Mouse (Mus musculus) frontal cortex, adult (tissue): ENCODE results near the gene Dnajb8.

Source experiments
- ATAC-seq: cut with Nextera tagmentation; 2 replicates; pipeline ENCODE4 v1.9.2; 2017; ENCODE audit warnings: mild to moderate bottlenecking, moderate library complexity, mixed read lengths; ENCODE audit not compliant: low TSS enrichment

Gene Dnajb8

GRCm38 (mm10) chr6:88229221-88229620 is 7.2 kb downstream of the Dnajb8 start:
- ATAC-seq, result no peak

- no peak for ATAC-seq
Measured at GRCm38 (mm10) chr6:88231821-88232220, 9.8 kb downstream of the Dnajb8 start.

DNA sequence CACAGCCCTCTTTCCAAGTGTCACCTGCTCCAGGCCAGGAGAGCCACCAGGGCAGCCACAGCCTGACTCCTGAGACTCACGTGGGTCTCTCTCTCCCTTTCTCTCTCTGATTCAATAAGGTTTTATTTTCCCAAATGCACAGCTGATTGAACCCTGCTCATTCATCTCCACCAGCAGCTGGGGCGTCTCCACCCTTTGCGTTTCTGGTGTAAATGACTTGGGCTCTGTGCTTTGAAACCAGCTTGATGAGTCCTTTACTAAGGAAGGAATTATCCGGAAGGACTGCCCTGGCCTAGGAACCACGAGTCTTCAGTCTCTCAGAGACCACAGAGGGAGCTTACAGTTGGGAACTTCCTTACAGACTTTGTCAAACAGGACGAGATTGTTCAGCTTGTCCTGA is 10.2 kb downstream of the Dnajb8 start:
- ATAC-seq, result no peak

GRCm38 (mm10) chr6:88233996-88234395 is 11.9 kb downstream of the Dnajb8 start:
- ATAC-seq, result no peak

DNA sequence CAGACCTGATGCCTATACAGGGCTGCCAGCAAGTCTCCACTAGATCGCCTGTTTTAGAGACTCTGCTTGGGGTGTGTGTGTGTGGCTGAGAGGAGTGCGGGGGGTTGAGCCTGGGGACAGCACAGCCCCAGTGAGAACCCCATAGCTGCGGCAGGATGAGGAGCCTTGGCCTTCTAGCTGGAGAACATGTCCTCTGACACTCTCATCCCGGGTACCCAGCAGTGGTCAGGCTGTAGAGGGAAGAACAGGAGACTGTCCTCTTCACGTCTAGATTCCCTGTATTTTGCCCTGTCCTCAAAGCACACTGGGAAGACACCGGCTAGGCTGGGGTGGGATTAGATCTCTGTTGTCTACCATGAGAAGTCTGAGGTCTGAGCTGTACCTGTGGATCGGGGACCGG is 13.4 kb downstream of the Dnajb8 start:
- no peak for ATAC-seq

GRCm38 (mm10) chr6:88235983-88236382 is 13.9 kb downstream of the Dnajb8 start:
- no peak for ATAC-seq

GRCm38 (mm10) chr6:88236513-88236912 is 14.4 kb downstream of the Dnajb8 start:
- no peak for ATAC-seq

DNA sequence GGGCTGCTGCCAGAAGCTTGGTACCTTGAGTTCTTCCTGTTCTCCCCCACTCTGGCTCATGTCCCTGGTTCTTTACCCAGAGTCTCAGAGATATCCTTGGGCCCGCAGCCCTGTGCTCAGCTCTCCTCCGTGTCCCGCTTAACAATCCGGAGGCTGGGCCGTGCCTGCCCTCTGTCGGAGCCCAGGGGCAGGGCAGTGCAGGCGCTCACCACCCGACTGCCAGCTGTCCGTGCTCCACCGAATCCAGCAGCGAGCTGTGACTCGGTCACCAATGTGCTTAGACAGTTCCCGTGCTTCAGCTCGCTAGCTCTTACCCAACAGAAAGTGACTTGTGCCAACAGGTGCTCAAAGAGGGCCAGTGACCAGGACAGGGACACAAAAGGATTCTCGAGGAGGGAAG is 20.5 kb downstream of the Dnajb8 start:
- ATAC-seq, result peak; percentile 76

DNA sequence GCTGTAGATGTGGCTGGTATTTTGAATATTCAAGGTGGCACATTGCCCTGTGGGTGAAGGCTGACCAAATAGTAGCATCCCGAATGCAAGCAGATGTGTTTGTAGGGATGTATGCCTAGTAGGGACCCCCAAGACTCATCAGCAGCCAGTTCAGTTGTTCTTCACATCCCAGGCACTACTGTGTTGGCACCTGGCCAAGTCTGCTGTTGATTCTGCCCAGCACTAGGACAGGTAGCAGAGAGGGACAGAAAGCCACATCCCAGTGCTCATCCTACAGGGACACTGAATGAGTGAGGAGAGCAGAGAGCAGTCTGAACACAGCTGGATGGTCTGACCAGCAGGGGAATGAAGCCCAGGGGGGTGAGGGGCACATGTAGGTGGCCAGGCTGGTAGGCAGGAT is 27.2 kb downstream of the Dnajb8 start:
- ATAC-seq, result no peak

- ATAC-seq, result no peak
Measured at GRCm38 (mm10) chr6:88251396-88251795, 29.3 kb downstream of the Dnajb8 start.

- no peak for ATAC-seq
Measured at GRCm38 (mm10) chr6:88251798-88252478, 29.9 kb downstream of the Dnajb8 start.

DNA sequence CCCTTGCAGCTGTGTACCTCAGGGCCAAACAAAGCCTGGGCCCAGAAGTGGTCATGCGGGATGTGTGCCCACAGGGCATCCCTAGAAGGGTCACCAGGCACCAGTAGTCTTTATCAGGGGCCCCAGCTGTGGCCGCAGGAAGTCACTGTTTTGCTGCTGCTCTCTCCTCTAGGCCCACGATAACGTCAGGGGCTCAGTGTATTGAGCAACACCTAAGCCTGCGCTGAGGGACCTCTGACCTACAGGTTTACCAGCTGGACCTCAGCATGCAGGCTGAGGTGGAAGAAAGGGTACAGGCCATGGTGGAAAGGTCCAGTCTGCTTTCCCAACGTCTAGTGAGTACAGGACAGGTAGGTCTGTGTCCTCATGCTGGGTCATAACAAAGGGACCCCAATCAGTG is 32.0 kb downstream of the Dnajb8 start:
- ATAC-seq, result no peak

DNA sequence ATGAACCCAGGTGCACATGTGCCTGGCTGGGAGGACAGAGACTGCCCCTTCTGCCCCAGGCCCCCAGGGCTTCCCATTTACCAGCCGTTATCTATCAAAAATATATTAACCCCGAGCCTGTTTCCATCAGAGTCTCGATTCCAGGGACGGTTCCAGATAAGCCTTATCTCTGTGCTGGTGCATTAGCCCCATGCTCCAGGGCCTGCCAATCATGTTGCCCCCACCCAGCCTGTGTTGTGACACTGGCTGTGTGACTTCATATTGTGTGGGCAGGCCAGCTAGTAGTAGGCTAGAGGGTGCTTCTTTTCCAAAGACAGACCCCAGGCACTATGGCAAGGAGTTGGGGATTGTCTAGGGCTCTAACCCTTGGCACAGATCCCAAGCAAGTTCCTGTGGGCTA is 33.4 kb downstream of the Dnajb8 start:
- ATAC-seq, result no peak

- ATAC-seq, result no peak
Measured at GRCm38 (mm10) chr6:88259621-88260020, 37.6 kb downstream of the Dnajb8 start.

DNA sequence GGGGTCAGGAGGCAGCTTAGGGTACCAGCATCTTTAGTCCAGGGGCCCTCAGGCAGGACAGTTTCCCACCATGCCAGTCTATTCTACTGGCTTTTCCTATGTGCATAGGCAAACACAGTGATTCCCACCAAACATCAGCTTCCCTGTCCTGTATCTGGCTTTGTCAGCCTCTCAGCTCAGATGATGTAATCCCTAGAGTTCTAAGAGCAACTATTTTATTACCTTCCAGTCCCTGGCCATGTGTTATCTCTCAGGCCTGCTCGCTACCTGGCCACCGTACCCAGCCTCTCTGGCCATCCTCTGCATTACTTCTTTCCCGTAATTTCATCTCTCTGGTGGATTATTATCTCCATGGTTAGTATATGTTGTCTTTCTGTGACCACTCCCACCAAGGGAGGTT is 38.6 kb downstream of the Dnajb8 start:
- no peak for ATAC-seq

DNA sequence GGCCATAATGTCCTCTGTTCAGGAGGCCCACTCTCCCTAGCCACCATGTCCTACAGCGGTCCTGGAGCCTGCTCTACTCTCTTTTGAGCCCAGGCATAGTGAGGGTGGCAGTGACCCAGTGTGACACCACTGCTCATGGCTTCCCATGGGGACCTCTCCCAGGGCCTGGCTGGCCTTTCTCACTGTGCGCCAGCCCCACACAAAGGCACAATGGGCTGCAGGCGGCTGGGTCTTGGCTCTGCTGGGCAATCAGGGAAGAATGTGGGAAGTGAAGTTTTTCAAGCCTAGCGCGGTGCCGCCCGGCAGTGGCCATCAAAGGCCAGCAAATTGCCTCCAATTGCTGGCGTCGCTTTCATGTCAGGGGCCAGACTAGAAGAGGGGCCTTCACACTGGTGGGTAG is 40.1 kb downstream of the Dnajb8 start:
- peak; percentile 64; the same call in 1 of the 2 replicates for ATAC-seq

DNA sequence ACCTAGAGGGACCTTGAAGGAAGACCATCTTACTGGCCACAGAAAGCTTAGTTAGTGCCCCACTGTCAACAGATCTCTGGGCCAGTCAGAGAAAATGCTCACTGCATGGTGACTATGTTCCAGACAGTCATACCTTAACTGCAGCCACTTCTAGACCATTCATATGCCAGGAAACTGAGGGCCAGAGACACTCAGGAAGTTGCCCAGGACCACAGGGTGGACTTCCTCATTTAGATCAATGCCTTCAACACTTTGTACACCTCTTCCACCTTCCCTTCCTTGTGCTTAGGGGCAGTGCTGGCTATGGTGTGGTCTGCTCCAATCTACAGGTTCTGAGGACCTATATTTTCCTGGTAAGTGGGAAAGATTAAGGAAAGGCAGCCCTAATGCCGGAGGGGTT is 43.3 kb downstream of the Dnajb8 start:
- no peak for ATAC-seq

DNA sequence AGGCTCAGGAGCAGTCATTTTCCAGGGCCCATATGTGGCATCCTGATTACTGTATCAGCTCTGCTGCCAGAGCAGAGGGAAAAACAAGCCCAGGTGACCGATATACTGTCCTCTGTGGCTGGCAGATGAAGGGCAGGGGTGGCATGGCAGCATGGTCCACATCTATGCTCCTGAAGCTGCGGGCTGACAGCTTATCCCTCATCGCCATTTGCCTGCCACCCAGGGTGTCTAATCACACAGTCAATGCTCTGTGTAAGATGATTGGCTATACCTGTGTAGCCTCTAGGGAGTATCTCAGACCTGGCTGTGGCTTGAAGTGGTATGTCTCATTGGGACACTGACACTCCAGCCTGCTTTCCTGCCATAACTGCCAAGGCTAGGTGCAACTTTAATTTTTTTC is 44.0 kb downstream of the Dnajb8 start:
- no peak for ATAC-seq

- ATAC-seq, result no peak
Measured at GRCm38 (mm10) chr6:88267068-88267467, 45.0 kb downstream of the Dnajb8 start.

DNA sequence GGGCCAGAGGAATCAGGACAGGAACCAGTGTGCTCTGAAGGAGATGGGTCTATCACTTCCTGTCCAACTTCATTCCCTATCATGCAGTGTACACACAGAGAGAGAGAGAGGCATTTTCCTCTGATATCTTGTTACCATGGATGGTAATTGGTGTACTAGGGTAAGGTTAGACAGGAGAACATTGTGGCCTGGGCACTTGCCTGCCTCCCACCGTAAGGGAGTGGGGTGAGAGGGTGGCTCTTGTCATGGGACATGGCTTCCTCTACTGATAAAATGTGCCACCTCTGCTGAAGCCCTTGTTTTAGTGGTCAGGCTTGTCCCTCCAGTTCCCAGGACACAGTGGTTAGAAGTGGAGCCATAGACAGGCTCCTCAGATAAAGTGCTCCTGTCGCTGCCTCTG is 45.9 kb downstream of the Dnajb8 start:
- no peak for ATAC-seq

GRCm38 (mm10) chr6:88274623-88275022 is 52.6 kb downstream of the Dnajb8 start:
- ATAC-seq, result no peak

- ATAC-seq, result peak; percentile 93
Measured at GRCm38 (mm10) chr6:88276221-88276620, 54.2 kb downstream of the Dnajb8 start.

DNA sequence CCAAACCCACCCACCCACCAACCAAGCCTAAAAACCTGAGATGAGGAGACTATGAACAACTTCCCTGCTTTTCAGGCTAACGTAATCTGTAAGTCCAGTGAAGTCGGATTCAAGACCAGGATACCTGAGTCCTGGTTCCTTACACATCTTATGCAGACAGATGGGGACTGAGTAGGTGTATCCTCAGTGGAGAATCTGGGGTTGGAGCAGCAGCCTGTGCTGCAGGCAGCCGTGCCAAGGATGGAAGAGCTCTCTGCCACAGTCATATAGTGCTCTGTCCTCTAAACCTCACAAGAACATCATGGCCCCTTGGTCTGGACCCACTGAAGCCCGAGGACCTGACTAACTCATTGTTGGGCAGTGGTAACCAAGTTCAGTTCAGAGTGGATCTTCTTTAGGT is 55.2 kb downstream of the Dnajb8 start:
- peak; percentile 72 for ATAC-seq

DNA sequence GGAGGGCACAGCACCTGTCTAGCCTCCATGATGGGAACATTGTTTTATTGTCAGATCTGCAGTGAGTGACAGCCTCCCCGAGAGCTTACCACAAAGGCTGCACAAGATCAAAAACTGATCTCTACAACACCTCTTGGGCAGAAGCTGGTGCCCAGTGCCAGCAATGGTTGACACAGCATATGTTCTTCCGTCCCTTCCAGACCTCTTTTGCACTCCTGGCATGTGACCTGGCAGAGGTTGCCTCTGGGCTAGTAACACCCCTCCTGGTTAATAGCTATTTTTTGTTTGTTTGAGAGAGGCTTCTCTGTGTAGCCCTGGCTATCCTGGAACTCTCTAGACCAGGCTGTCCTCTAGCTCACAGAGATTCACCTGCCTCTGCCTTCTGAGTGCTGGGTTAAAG is 56.1 kb downstream of the Dnajb8 start:
- ATAC-seq, result no peak
